Mouse (Mus musculus) adrenal gland, postnatal 10 days (tissue): Measurements from ENCODE around the gene Sgms2. TPM values are rescaled to one million over a fixed set of nuclear protein-coding genes. Genes with fewer than 3 reads are reported as not detected.
"Not testable (repeated sequence)": the region's sequence is repeated elsewhere in the genome, so short reads cannot be mapped to it uniquely, and the experiment has no call there.

Source experiments
- DNase-seq: peaks from one replicate; pipeline ENCODE4 v3.0.0; 2021; ENCODE audit warnings: mixed read lengths
- total RNA-seq, 2 experiments: library from RNA; stranded (reverse); gene quantifications; 2 replicates each; pipeline ENCODE4 v1.2.3; 2021

Sgms2 gene
- total RNA-seq, 2 experiments from 2014 or later: 5.4 to 13.8 TPM

GRCm38 (mm10) chr3:131357643-131358042, 133.6 kb downstream of the Sgms2 start:
- no peak for DNase-seq

DNA sequence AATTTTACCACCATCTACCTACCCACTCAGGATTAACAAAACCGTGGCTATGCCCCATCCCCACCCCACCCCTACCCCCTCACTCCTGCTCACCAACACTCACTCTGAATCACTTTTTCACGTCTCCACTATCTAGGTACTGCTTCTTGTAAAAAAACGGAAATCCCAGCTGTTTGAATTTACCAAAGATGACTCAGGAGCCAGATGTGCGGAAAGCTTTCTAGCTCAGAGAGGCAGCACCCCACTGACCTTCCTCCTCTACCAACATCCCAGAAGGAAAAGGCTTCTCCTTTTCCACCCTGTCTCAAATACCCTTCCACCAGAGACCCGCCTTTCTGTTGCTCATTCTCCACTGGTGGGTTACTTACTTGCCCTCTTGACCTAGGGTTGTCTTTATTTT, 135.2 kb downstream of the Sgms2 start:
- DNase-seq: no peak

DNA sequence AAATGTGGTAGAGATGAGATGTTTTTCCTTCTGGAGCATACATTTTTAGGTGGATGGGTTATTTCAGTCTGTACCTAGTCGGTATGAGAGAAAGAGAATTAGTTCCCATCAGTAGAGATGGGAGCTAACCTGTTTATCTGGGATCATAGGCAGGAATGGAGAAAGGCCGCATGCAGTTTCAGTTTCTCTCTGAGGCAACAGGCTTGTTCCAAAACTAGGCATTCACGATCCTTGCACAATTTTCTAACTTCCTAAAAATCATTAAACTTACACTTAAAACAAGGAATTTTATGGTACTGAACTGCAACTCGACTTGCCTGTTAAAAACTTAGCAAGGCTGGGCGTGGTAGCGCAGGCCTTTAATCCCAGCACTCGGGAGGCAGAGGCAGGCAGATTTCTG, 140.7 kb downstream of the Sgms2 start:
- DNase-seq: no peak

- DNase-seq: no peak
These were observed 142.2 kb downstream of the Sgms2 start for GRCm38 (mm10) chr3:131349013-131349412.

GRCm38 (mm10) chr3:131348579-131348950, 142.6 kb downstream of the Sgms2 start:
- no peak for DNase-seq

- DNase-seq: peak; percentile 59
These were observed 143.2 kb downstream of the Sgms2 start for GRCm38 (mm10) chr3:131347831-131348578.

- no peak for DNase-seq
These were observed 145.3 kb downstream of the Sgms2 start for GRCm38 (mm10) chr3:131345903-131346302.

- no peak for DNase-seq
These were observed 147.9 kb downstream of the Sgms2 start for GRCm38 (mm10) chr3:131343311-131343710.

DNA sequence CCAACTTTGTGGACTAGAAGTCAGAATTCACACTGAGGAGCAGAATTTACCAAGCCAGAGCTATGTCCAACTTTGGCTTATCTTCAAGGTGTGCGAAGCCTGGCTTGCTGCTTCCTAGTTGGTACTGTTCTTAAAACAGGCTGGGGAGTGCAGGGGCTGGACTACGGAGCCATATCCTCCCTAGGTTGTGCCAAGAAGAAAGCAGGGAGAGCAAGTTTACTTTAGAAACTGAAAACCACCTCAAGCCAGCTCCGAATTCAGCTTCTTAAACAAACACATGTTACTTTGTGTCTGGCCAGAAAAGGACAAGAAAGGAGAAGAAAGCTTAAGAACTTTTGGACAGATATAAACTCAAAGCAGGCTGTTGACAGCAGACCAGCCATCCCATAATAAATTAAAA, 150.3 kb downstream of the Sgms2 start:
- no peak for DNase-seq

GRCm38 (mm10) chr3:131339280-131339679, 151.9 kb downstream of the Sgms2 start:
- DNase-seq: no peak

DNA sequence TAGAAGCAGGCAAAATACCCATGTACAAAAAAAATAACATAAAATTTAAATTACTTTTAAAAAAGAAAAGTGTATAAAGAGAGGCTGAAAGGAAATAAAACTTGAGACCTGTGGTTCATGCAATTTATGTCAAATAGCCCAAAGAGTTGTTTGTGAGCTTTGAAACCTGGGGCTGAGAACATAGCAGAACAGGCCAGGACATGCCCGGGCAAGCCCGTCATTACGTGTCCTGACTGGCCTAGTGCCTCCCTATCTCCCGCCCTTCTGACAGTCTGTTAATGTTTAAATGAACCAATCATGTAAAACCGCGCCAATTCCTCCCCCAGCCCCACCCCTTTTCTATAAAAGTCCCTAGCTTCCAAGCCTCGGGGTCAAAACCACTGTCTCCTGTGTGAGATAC, 153.5 kb downstream of the Sgms2 start:
- not testable (repeated sequence) for DNase-seq

- no peak for DNase-seq
These were observed 154.6 kb downstream of the Sgms2 start for GRCm38 (mm10) chr3:131336629-131337028.

DNA sequence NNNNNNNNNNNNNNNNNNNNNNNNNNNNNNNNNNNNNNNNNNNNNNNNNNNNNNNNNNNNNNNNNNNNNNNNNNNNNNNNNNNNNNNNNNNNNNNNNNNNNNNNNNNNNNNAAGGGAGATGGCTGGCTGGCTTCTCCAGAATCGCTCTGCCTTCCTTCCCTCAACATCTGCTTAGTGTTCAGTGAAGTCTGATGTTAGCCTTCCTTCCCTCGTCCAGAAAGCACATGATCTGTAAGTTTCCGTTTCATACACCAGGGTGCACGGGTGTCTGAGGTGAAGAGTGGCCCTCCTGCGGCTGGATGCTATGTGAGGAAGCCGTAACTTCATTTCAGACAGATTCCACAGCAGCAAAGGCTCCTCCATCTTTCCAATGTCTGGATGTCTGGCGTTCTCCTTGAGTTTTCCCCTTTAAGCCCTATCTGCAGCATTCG, 156.1 kb downstream of the Sgms2 start:
- DNase-seq: no peak

- no peak for DNase-seq
These were observed 164.0 kb downstream of the Sgms2 start for GRCm38 (mm10) chr3:131327189-131327588.

DNA sequence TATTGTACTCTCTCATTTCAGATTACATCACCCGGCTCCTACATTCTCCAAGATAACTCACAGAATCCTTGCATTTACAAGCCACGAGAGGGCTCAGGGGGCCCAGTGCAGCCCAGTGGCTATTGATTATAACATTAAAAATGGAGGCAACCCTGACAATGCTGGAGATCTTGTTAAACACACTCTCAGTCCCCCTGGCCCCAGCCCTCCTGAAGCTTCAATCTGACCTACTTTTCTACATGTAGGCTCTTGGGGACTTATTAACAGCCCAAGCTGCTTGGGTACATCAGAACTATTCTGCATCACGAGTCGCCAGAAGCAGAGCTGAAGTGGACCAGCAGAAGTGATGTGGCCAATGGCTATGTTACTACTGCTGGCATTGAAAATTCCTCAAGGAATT, 164.6 kb downstream of the Sgms2 start:
- no peak for DNase-seq

GRCm38 (mm10) chr3:131322081-131322815, 169.0 kb downstream of the Sgms2 start:
- no peak for DNase-seq

DNA sequence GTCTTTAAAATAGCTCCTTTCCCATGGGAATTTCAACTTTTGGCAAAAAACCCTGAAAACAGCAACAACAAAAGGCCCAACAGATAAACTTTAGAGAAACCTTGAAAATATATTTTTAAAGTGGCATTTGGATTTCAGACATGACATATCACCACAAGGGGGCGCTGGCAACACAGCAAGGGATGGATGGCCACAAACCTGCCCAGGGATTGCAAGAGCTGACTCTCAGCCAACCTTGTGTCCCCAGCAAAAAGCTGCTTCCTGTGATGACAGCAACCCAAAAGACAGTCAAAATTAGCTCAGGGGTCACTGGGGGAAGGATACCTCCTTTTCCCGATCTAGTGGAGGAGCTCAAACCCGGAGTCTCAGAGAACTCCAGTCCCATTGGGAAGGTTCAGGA, 171.0 kb downstream of the Sgms2 start:
- DNase-seq: peak; percentile 88

DNA sequence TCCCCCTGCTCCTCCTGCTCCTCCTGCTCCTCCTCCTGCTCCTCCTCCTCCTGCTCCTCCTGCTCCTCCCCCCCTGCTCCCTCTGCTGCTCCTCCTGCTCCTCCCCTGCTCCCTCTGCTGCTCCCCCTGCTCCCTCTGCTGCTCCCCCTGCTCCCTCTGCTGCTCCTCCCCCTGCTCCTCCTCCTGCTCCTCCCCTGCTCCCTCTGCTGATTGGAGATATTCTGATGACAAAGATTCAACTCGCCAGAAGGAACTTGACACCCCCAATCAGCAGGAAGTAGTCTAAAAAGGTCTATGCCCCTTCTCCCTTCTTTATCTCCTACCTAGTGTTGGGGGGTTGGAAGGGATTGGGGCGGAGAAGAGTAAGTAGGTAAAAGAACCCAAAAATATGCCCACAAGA, 173.0 kb downstream of the Sgms2 start:
- DNase-seq: no peak

GRCm38 (mm10) chr3:131317126-131317525, 174.1 kb downstream of the Sgms2 start:
- no peak for DNase-seq

GRCm38 (mm10) chr3:131315957-131316510, 175.2 kb downstream of the Sgms2 start:
- DNase-seq: no peak

DNA sequence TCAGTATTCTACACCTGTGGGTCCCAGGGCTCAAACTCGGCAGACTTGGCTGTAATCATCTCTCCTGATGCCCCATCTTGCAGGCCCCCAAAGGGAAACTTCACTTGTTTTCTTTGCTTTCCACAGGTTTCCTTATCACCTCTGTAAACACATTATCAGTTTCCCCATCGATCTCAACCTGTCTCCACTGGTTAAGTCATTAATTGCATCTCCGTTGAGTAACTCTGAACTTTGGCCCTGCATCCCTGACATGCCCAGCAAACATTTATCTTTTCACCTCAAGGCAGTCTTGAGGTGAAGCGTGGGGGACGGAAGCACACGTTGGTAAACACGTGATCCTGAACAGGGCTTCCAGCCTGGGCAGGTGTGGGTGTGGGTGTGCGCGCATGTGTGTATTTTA, 178.9 kb downstream of the Sgms2 start:
- no peak for DNase-seq

- no peak for DNase-seq
These were observed 180.6 kb downstream of the Sgms2 start for GRCm38 (mm10) chr3:131310572-131310971.

- no peak for DNase-seq
These were observed 183.4 kb downstream of the Sgms2 start for GRCm38 (mm10) chr3:131307811-131308210.

GRCm38 (mm10) chr3:131306255-131306654, 185.0 kb downstream of the Sgms2 start:
- no peak for DNase-seq
